8 mouse cellular contexts compared by ENCODE assay signal in genomic region chr2:121957216-121957792, GRCm38 (mm10). TPM values are rescaled to one million over a fixed set of nuclear protein-coding genes. Genes with fewer than 3 reads are reported as not detected.
DNase-seq lines count a peak whose midpoint lies in the region; ATAC-seq and TF ChIP-seq lines count a peak whose summit lies in the region.

No protein-coding gene starts in this region.

- no peaks in the 10 kb centered on the region for H3K9me3 ChIP-seq in hindbrain, embryonic 10.5 days
- H3K9me3 ChIP-seq in midbrain, embryonic 13.5 days, result no peaks in the 10 kb centered on the region

- H3K9ac ChIP-seq in midbrain, embryonic 13.5 days (replicated peaks), result peak overlapping the region; percentile 98

- no peak overlapping the region for H3K27ac ChIP-seq in kidney, adult 2 months (ENCODE audit: insufficient read depth, low read depth, low read length)
- peak overlapping the region; percentile 94 for H3K27ac ChIP-seq in hindbrain, embryonic 10.5 days
- no peak overlapping the region for H3K27ac ChIP-seq in midbrain, embryonic 13.5 days

- WGBS in kidney, adult 2 months, result 3% methylated on average over 8 of the region's 8 CpGs
- 18% methylated on average over 8 of the region's 8 CpGs for WGBS in hindbrain, embryonic 10.5 days
- WGBS in midbrain, embryonic 13.5 days, result 14% methylated on average over 8 of the region's 8 CpGs

- ATAC-seq in midbrain, embryonic 13.5 days, result no peak

- TF ChIP-seq POLR2A in kidney, adult 2 months (IDR thresholded peaks at IDR 0.05; ENCODE audit: low read depth, low read length), result no peak

- H3K36me3 ChIP-seq in kidney, adult 2 months (ENCODE audit: control insufficient read depth, insufficient read depth, low read length), result no peaks in the 10 kb centered on the region
- peaks cover 29% of the 10 kb centered on the region for H3K36me3 ChIP-seq in hindbrain, embryonic 10.5 days
- H3K36me3 ChIP-seq in midbrain, embryonic 13.5 days, result no peaks in the 10 kb centered on the region; the same call in 1 of the 2 replicates

- peak; percentile 4 for DNase-seq in kidney, adult 2 months
- DNase-seq in kidney, adult 8-10 months, result no peak
- peak; percentile 16 for DNase-seq in NIH3T3 (ENCODE audit: low read depth)
- DNase-seq in hindbrain, embryonic 10.5 days (ENCODE audit: low spot score), result no peak
- DNase-seq in right cerebral cortex, postnatal 36 days (ENCODE audit: low spot score in 2 of 2), result no peak
- DNase-seq in left cerebral cortex, postnatal 10 days (ENCODE audit: extremely low spot score in 1 of 2, low spot score in 2 of 2), result no peak
- DNase-seq in urinary bladder, postnatal 14 days (ENCODE audit: low spot score), result no peak

- intact Hi-C loops in left cerebral cortex, postnatal 10 days (cut with DNase I), result no loop called here

- no peak for TF ChIP-seq CTCF in kidney, adult 2 months (conservative IDR thresholded peaks at IDR 0.05; ENCODE audit: insufficient read depth, insufficient read length, low read depth, low read length)

- H3K27me3 ChIP-seq in kidney, adult 2 months (replicated peaks; ENCODE audit: control insufficient read depth, insufficient read depth, low read length), result no peaks in the 10 kb centered on the region
- no peaks in the 10 kb centered on the region for H3K27me3 ChIP-seq in hindbrain, embryonic 10.5 days (ENCODE audit: insufficient read depth, poor library complexity, severe bottlenecking)
- H3K27me3 ChIP-seq in midbrain, embryonic 13.5 days, result no peaks in the 10 kb centered on the region

- peak overlapping the region; percentile 82 for H3K4me2 ChIP-seq in midbrain, embryonic 13.5 days (replicated peaks)

- peaks cover 6% of the 10 kb centered on the region; the same call in 1 of the 2 replicates for H3K4me1 ChIP-seq in kidney, adult 2 months (ENCODE audit: control insufficient read depth, insufficient read depth, low read length)
- peaks cover 22% of the 10 kb centered on the region for H3K4me1 ChIP-seq in hindbrain, embryonic 10.5 days (replicated peaks)
- H3K4me1 ChIP-seq in midbrain, embryonic 13.5 days (replicated peaks), result peaks cover 26% of the 10 kb centered on the region

- H3K4me3 ChIP-seq in kidney, adult 2 months (ENCODE audit: insufficient read depth, low read depth, low read length), result peak overlapping the region; percentile 99
- H3K4me3 ChIP-seq in hindbrain, embryonic 10.5 days, result peak overlapping the region; percentile 95
- H3K4me3 ChIP-seq in midbrain, embryonic 13.5 days (replicated peaks), result peak overlapping the region; percentile 98

RNA-seq across cellular contexts. Expression of gene Mageb3, which starts 1.4 kb away (rescaled TPM):
- 0.03 TPM in 1 of 2 replicates, not detected in the other for polyA plus RNA-seq in kidney, adult 2 months (2012; rRNA removed)
- polyA plus RNA-seq in hindbrain, embryonic 10.5 days (2016; fragmentation: Nextera tagmentation; extraction: Ambion mirVana), result 0.35 and 0.46 TPM in 2 replicates
- polyA plus RNA-seq in midbrain, embryonic 13.5 days (2015; fragmentation: Nextera tagmentation; extraction: Ambion mirVana), result 0.49 and 0.79 TPM in 2 replicates
- under 1 TPM; 0.16 to 0.47 TPM for total RNA-seq in left cerebral cortex, postnatal 10 days (2021)

RNA-seq across cellular contexts. Expression of gene Ctdspl2, which starts 1.5 kb away (rescaled TPM):
- 4.7 and 4.8 TPM in 2 replicates for polyA plus RNA-seq in kidney, adult 2 months (2012; rRNA removed)
- polyA plus RNA-seq in hindbrain, embryonic 10.5 days (2016; fragmentation: Nextera tagmentation; extraction: Ambion mirVana), result 41.9 and 53.4 TPM in 2 replicates
- 43.0 and 46.0 TPM in 2 replicates for polyA plus RNA-seq in midbrain, embryonic 13.5 days (2015; fragmentation: Nextera tagmentation; extraction: Ambion mirVana)
- 10 to 100 TPM; 36.7 to 39.2 TPM for total RNA-seq in left cerebral cortex, postnatal 10 days (2021)

Comparison
In these comparisons a context has a peak if more than half of its experiments do, and no peak if none do; other contexts are left out.
1. DNase-seq: peak in kidney, adult 2 months (single experiment) and NIH3T3 (single experiment); none in kidney, adult 8-10 months (0 of 2), hindbrain, embryonic 10.5 days (single experiment), right cerebral cortex, postnatal 36 days (0 of 2), left cerebral cortex, postnatal 10 days (0 of 2) and urinary bladder, postnatal 14 days (single experiment).
2. Peak in every context shown above with its lines, with median percentiles within 50 percentile points of each other: H3K4me3 ChIP-seq.